Mouse (Mus musculus) megakaryocyte-erythroid progenitor cell, adult 5-6 weeks (primary cell): ENCODE results near the gene Napb. TPM values are rescaled to one million over a fixed set of nuclear protein-coding genes. Genes with fewer than 3 reads are reported as not detected.
"Not testable (repeated sequence)": the region's sequence is repeated elsewhere in the genome, so short reads cannot be mapped to it uniquely, and the experiment has no call there.

Source experiments
- ATAC-seq: replicated peaks from 2 replicates; pipeline ENCODE4 v1.8.0; 2016; ENCODE audit warnings: mild to moderate bottlenecking, inconsistent platforms; ENCODE audit not compliant: severe bottlenecking, poor library complexity, low FRiP score, low TSS enrichment
- total RNA-seq, 2 experiments: library from RNA; stranded (forward) in 1 of 2; stranded (reverse) in 1 of 2; fragments of 200-1000, 215-1000 nt in 1 of 2; fragments of >200 nt in 1 of 2; fragmentation: Nextera tagmentation in 1 of 2; gene quantifications; 2 replicates each; pipeline ENCODE4 v1.2.3; 2014 to 2017

The Napb gene
- total RNA-seq (2014; fragmentation: Nextera tagmentation) (0.98 and 1.7 TPM in 2 replicates), total RNA-seq (2017) (0.23 TPM in 1 of 2 replicates, not detected in the other)

GRCm38 (mm10) chr2:148732327-148733000 lies at the start of gene Napb:
Gene Napb, minus strand, starts transcription at chr2:148732467.
- peak; percentile 99 for ATAC-seq

GRCm38 (mm10) chr2:148781709-148782108 lies 49.4 kb upstream of the Napb start, which contains the start of gene 8030411F24Rik:
Gene 8030411F24Rik, plus strand, starts transcription at chr2:148782009.
- no peak for ATAC-seq

GRCm38 (mm10) chr2:148771397-148771796 lies 39.1 kb upstream of the Napb start, which contains the start of gene Cst11:
Gene Cst11, minus strand, starts transcription at chr2:148771497.
- ATAC-seq: not testable (repeated sequence)

- ATAC-seq: no peak
These were observed 31.6 kb upstream of the Napb start for GRCm38 (mm10) chr2:148763648-148764388.

GRCm38 (mm10) chr2:148754310-148754846 lies 22.1 kb upstream of the Napb start:
- ATAC-seq: no peak

- peak; percentile 93 for ATAC-seq
These were observed 19.9 kb upstream of the Napb start for GRCm38 (mm10) chr2:148751893-148752813.

- ATAC-seq: no peak
These were observed 17.8 kb upstream of the Napb start, which contains the start of gene Cstl1 for GRCm38 (mm10) chr2:148750058-148750457. Gene Cstl1, plus strand, starts transcription at chr2:148750358.

GRCm38 (mm10) chr2:148743846-148744407 lies 11.7 kb upstream of the Napb start:
- ATAC-seq: no peak

GRCm38 (mm10) chr2:148743001-148743400 lies 10.7 kb upstream of the Napb start:
- no peak for ATAC-seq

GRCm38 (mm10) chr2:148731614-148732326 lies 497 bp downstream of the Napb start:
- ATAC-seq: peak; percentile 51

- ATAC-seq: no peak
These were observed 12.8 kb downstream of the Napb start for GRCm38 (mm10) chr2:148719271-148719995.

- ATAC-seq: no peak
These were observed 15.2 kb downstream of the Napb start for GRCm38 (mm10) chr2:148717072-148717471.

- ATAC-seq: no peak
These were observed 19.9 kb downstream of the Napb start for GRCm38 (mm10) chr2:148712326-148712725.

GRCm38 (mm10) chr2:148707202-148707530 lies 25.1 kb downstream of the Napb start:
- no peak for ATAC-seq

- peak; percentile 86 for ATAC-seq
These were observed 25.7 kb downstream of the Napb start for GRCm38 (mm10) chr2:148706409-148707201.

GRCm38 (mm10) chr2:148698571-148698970 lies 33.7 kb downstream of the Napb start:
- ATAC-seq: no peak

- no peak for ATAC-seq
These were observed 41.5 kb downstream of the Napb start for GRCm38 (mm10) chr2:148690781-148691180.
